Mouse (Mus musculus) G1E (cell line): ENCODE results near the gene Myg1. TPM values are rescaled to one million over a fixed set of nuclear protein-coding genes. Genes with fewer than 3 reads are reported as not detected.

Source experiments
- ATAC-seq: 2 replicates; pipeline ENCODE4 v1.8.0; 2016; ENCODE audit warnings: mild to moderate bottlenecking; ENCODE audit not compliant: insufficient number of reproducible peaks, poor library complexity, low FRiP score, severe bottlenecking; ENCODE audit errors: extremely low read depth
- DNase-seq: peaks from one replicate; pipeline ENCODE4 v3.0.0; 2012; ENCODE audit warnings: low spot score
- H3K27me3 ChIP-seq: 2 replicates; pipeline ENCODE4 v1.6.1; 2012; ENCODE audit warnings: mild to moderate bottlenecking, low read length, inconsistent platforms; ENCODE audit not compliant: insufficient read depth
- H3K36me3 ChIP-seq: replicated peaks from 2 replicates; pipeline ENCODE3; 2012; ENCODE audit warnings: mild to moderate bottlenecking, inconsistent platforms
- H3K4me1 ChIP-seq: 2 replicates; pipeline ENCODE4 v1.6.1; 2012; ENCODE audit warnings: low read depth, low read length, inconsistent platforms, mixed read lengths; ENCODE audit not compliant: insufficient read depth
- H3K4me3 ChIP-seq: 2 replicates; pipeline ENCODE4 v1.5.1; 2012; ENCODE audit warnings: low read depth, mild to moderate bottlenecking, inconsistent platforms, low read length, moderate library complexity, mixed read lengths
- H3K9me3 ChIP-seq: replicated peaks from 2 replicates; pipeline ENCODE4 v1.6.1; 2012; ENCODE audit warnings: inconsistent platforms
- CTCF ChIP-seq: IDR thresholded peaks from 2 replicates; pipeline ENCODE4 v1.5.1; 2012; ENCODE audit warnings: low read depth, low read length, inconsistent platforms, mixed read lengths
- GATA1 ChIP-seq: IDR thresholded peaks from 2 replicates; pipeline ENCODE4 v1.6.1; 2012; ENCODE audit warnings: borderline replicate concordance, low read length, inconsistent platforms, mixed read lengths
- GATA2 ChIP-seq: IDR thresholded peaks from 2 replicates; pipeline ENCODE4 v1.6.1; 2012; ENCODE audit warnings: low read depth, low read length, inconsistent platforms, borderline replicate concordance
- POLR2AphosphoS5 ChIP-seq: IDR thresholded peaks from 2 replicates; pipeline ENCODE4 v1.6.1; 2012; ENCODE audit warnings: low read depth, low read length, inconsistent platforms; ENCODE audit not compliant: insufficient replicate concordance
- TAL1 ChIP-seq: conservative IDR thresholded peaks from 2 replicates; pipeline ENCODE4 v1.6.1; 2012; ENCODE audit warnings: low read depth, low read length, inconsistent platforms, mixed read lengths
- polyA plus RNA-seq: library from polyadenylated mRNA; stranded (reverse); fragments of >175 nt; gene quantifications from 2 replicates; pipeline ENCODE4 v1.2.3, GENCODE M21; 2012
- total RNA-seq, 2 experiments: library from RNA; stranded (forward) in 1 of 2; stranded (reverse) in 1 of 2; fragments of 200-1000 nt in 1 of 2; fragments of >200 nt in 1 of 2; fragmentation: Nextera tagmentation in 1 of 2; gene quantifications; 2 replicates each; pipeline ENCODE4 v1.2.3; 2014 to 2017

Myg1 gene
- total and polyA plus RNA-seq, 3 experiments = 35.2 to 87.5 (median 37.5) TPM

GRCm38 (mm10) chr15:102353986-102354385 is 22.5 kb downstream of the Myg1 start:
- ATAC-seq (no peak), DNase-seq (no peak)
- TF ChIP-seq CTCF (no peak), TAL1 (no peak), POLR2AphosphoS5 (no peak), GATA2 (no peak), GATA1 (no peak)
- Histone ChIP-seq H3K9me3 (peaks cover 11% of the 10 kb centered on the region), H3K4me1 (peaks cover 20% of the 10 kb centered on the region), H3K36me3 (peaks cover 3% of the 10 kb centered on the region), H3K27me3 (peaks cover 46% of the 10 kb centered on the region), H3K4me3 (no peak overlapping the region)

- Histone ChIP-seq H3K9me3 (peaks cover 11% of the 10 kb centered on the region), H3K4me1 (peaks cover 15% of the 10 kb centered on the region), H3K4me3 (no peak overlapping the region; the same call in 1 of the 2 replicates), H3K27me3 (peaks cover 59% of the 10 kb centered on the region), H3K36me3 (no peaks in the 10 kb centered on the region)
- DNase-seq (no peak), ATAC-seq (no peak)
- no peak for TF ChIP-seq TAL1
Measured at GRCm38 (mm10) chr15:102355134-102355870, 23.8 kb downstream of the Myg1 start.

DNA sequence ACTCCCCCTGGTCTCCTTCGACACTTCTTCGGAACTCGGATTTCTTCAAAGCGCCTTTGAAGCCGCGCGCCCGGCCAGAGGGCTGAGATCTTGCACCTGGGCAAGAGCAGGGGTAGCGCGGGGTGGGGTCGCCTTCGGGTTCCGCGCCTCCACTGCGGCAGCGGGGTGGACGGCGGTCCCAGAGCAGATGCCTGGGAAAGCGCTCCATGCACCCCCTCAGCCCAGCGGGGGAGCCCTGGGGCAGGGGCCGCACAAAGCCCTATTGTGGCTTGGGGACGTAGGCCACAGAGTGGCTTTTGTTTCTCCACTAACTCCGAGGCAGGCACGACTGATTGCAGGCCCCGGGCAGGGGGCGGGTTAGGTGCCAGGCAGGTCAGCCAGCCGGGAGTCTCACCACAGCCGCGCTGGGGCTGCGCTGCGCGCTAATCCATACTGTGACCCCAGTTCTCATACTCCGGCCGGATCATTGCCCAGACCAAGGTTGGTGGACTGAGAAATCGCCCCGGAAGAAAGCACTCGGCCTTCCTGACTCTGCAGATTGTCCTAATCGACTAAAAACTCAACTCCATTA is 24.4 kb downstream of the Myg1 start:
- Histone ChIP-seq H3K9me3 (peaks cover 11% of the 10 kb centered on the region), H3K4me3 (no peak overlapping the region; the same call in 1 of the 2 replicates), H3K27me3 (peaks cover 61% of the 10 kb centered on the region), H3K4me1 (peaks cover 13% of the 10 kb centered on the region), H3K36me3 (no peaks in the 10 kb centered on the region)
- ATAC-seq = no peak
- TF ChIP-seq CTCF (no peak), TAL1 (no peak), GATA2 (no peak), POLR2AphosphoS5 (no peak)
- DNase-seq = no peak

- H3K27me3 ChIP-seq = peaks cover 65% of the 10 kb centered on the region
- ATAC-seq (no peak), DNase-seq (no peak)
- TF ChIP-seq GATA2 (no peak), TAL1 (no peak), CTCF (no peak), POLR2AphosphoS5 (no peak), GATA1 (no peak)
- peaks cover 9% of the 10 kb centered on the region for H3K4me1 ChIP-seq
- H3K4me3 ChIP-seq = no peak overlapping the region
- H3K9me3 ChIP-seq = peaks cover 11% of the 10 kb centered on the region
- H3K36me3 ChIP-seq = no peaks in the 10 kb centered on the region
Measured at GRCm38 (mm10) chr15:102356501-102357325, 25.2 kb downstream of the Myg1 start.

DNA sequence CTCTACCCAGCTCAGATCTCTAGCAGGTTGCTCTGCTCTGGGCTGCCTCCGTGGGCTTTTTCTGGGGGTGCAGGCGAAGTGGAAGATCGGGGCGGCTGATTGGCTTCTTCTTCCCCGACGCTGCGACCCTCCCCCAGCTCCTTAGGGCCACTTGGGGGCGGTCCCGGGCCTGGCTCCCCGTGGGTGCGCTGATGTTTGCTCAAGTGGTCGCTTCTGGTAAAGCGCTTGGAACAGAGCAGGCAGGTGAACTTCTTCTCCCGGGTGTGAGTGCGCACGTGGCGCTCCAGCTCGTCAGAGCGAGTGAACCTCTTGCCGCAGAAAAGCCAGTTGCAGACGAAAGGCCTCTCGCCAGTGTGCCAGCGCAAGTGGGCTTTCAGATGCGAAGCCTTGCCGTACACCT is 26.6 kb downstream of the Myg1 start:
- Histone ChIP-seq H3K4me1 (peaks cover 9% of the 10 kb centered on the region; the same call in 1 of the 2 replicates), H3K4me3 (no peak overlapping the region), H3K36me3 (no peaks in the 10 kb centered on the region), H3K9me3 (peaks cover 11% of the 10 kb centered on the region), H3K27me3 (peaks cover 77% of the 10 kb centered on the region)
- TF ChIP-seq GATA2 = no peak
- TF ChIP-seq TAL1 = no peak
- no peak for TF ChIP-seq CTCF
- no peak for TF ChIP-seq GATA1
- no peak for TF ChIP-seq POLR2AphosphoS5
- ATAC-seq = no peak
- DNase-seq = no peak

DNA sequence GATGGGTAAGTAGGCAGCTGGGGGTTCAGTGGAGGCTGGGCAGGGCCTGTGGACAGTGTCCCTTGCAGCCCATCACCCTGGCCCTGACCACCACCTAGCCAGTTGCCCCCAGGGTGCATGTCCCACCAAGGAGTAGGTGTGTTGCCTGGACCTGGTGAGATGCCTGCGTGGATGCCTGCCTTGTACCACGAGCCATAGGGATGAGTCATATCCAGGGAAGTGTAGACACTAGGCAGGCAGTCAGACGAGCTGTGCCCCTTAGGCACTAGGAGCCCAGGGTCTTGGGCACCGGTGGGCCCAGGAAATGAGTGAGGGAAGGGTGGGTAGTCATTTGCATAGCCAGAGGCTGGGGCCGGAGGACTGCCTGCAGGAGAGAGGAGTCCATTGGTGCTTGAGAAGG is 27.3 kb downstream of the Myg1 start:
- Histone ChIP-seq H3K4me3 (no peak overlapping the region), H3K36me3 (no peaks in the 10 kb centered on the region), H3K4me1 (peaks cover 16% of the 10 kb centered on the region), H3K27me3 (peaks cover 80% of the 10 kb centered on the region), H3K9me3 (peaks cover 11% of the 10 kb centered on the region)
- ATAC-seq = no peak
- TF ChIP-seq GATA2 = no peak
- TF ChIP-seq CTCF = no peak
- DNase-seq = no peak
